Mouse (Mus musculus) v-Abl transformed pro-B cells (cell line): ENCODE results near the gene Tspear.

ENCODE experiments used
- in situ Hi-C, 2 experiments: fragments of 400-800 bp; cut with MboI; formaldehyde crosslinking; loops; one replicate each; pipeline ENCODE4 v1.15.1; 2025; ENCODE audit not compliant: unreplicated experiment in 2 of 2

Gene Tspear

GRCm38 (mm10) chr10:77913292-77913691 is 226.9 kb downstream of the Tspear start:
- in situ Hi-C loops = loop anchor here in 1 of 2 experiments (25.0 kb wide), 1 partner anchor 401 kb away; the partner anchor contains the start of gene Fam207a

- in situ Hi-C loops = loop anchor here (5.0 to 25.0 kb wide), 2 partner anchors 289 to 404 kb away; partner anchors contain the start of gene Fam207a (in 1 of the 2)
Measured at GRCm38 (mm10) chr10:77916636-77917335, 230.4 kb downstream of the Tspear start.

GRCm38 (mm10) chr10:77921009-77921408 is 234.6 kb downstream of the Tspear start:
- in situ Hi-C loops = loop anchor here (5.0 to 25.0 kb wide), 2 partner anchors 404 to 409 kb away; partner anchors contain the start of gene Fam207a (in 2 of the 2)

DNA sequence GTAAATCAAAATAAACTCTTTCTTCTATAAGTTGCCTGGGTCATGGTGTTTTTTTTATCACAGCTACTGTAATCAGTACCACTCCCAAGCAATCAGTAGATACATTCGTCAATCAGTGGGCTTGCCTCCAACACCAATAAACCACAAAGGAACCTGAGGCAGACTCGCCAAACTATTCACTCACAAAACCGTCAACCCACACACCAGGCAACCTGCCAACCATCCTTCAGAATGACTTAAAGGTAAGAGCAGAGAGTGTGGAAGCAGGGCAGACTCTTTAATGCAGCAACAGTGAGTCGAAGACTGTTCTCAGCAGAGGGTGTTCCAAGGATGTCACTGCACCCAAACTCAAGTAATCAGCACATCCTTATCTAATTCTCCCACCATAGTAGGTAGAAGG is 236.3 kb downstream of the Tspear start:
- in situ Hi-C loops = loop anchor here (5.0 to 25.0 kb wide), 2 partner anchors 405 to 410 kb away; partner anchors contain the start of gene Fam207a (in 2 of the 2)

GRCm38 (mm10) chr10:77926140-77926539 is 239.8 kb downstream of the Tspear start:
- in situ Hi-C loops = no loop called here

DNA sequence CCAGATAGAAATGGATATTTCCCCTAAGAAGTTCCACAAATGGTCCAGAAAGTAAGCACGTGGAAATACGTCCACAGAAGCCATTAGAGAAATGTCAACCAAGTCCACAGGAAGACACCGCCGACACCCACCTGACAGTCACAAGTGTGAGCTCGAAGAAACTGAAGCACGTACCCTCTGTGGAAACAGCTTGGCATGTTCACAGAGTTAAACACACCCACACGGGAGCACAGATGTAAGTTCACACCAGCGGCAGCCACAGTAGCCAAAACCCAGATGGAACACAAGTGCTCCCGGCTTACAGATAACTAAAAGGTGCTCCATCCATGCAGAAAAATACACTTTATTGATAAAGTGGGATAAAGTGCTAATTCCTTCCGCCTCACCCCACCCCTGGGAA is 241.0 kb downstream of the Tspear start:
- in situ Hi-C loops = no loop called here
